Mouse (Mus musculus) ES-Bruce4 (cell line): Measurements from ENCODE around the gene Inpp4a. TPM values are rescaled to one million over a fixed set of nuclear protein-coding genes. Genes with fewer than 3 reads are reported as not detected.

Source experiments
- H3K27ac ChIP-seq: 2 replicates; pipeline ENCODE4 v1.5.1; 2012; ENCODE audit warnings: low read length, inconsistent platforms; ENCODE audit not compliant: insufficient read depth
- H3K27me3 ChIP-seq: 2 replicates; pipeline ENCODE4 v1.6.1; 2012; ENCODE audit warnings: mild to moderate bottlenecking, low read length, inconsistent platforms; ENCODE audit not compliant: control insufficient read depth, poor library complexity, insufficient read depth, severe bottlenecking
- H3K36me3 ChIP-seq: 2 replicates; pipeline ENCODE4 v1.6.1; 2012; ENCODE audit warnings: inconsistent platforms, mild to moderate bottlenecking, low read length, moderate library complexity; ENCODE audit not compliant: control insufficient read depth, poor library complexity, insufficient read depth, severe bottlenecking
- H3K4me1 ChIP-seq: one replicate; pipeline ENCODE4 v1.8.1; 2011; ENCODE audit warnings: low read length; ENCODE audit not compliant: control insufficient read depth, insufficient read depth
- H3K4me3 ChIP-seq: 2 replicates; pipeline ENCODE4 v1.5.1; 2011; ENCODE audit warnings: low read depth, mild to moderate bottlenecking, low read length
- H3K9ac ChIP-seq: 2 replicates; pipeline ENCODE4 v1.6.1; 2012; ENCODE audit warnings: low read depth, mild to moderate bottlenecking, inconsistent platforms; ENCODE audit not compliant: poor library complexity, severe bottlenecking
- H3K9me3 ChIP-seq: replicated peaks from 2 replicates; pipeline ENCODE4 v1.6.1; 2012; ENCODE audit warnings: mild to moderate bottlenecking, low read length, inconsistent platforms; ENCODE audit not compliant: control insufficient read depth, poor library complexity, insufficient read depth, severe bottlenecking
- CTCF ChIP-seq: IDR thresholded peaks from one replicate; pipeline ENCODE4 v1.8.1; 2011; ENCODE audit warnings: low read depth, low read length
- EP300 ChIP-seq: IDR thresholded peaks from 2 replicates; pipeline ENCODE4 v1.6.1; 2011; ENCODE audit warnings: low read depth, low read length; ENCODE audit not compliant: insufficient read depth
- POLR2A ChIP-seq: IDR thresholded peaks from one replicate; pipeline ENCODE4 v1.8.1; 2011; ENCODE audit warnings: low read length; ENCODE audit not compliant: insufficient read depth
- polyA plus RNA-seq: library from polyadenylated mRNA; stranded (reverse); fragments of >200 nt; gene quantifications from 2 replicates; pipeline ENCODE4 v1.2.4, GENCODE M21; 2011; ENCODE audit warnings: low read depth; ENCODE audit not compliant: missing spikeins, insufficient read depth, insufficient read length

Inpp4a gene
- polyA plus RNA-seq, 1 experiment, result 9.3 TPM

DNA sequence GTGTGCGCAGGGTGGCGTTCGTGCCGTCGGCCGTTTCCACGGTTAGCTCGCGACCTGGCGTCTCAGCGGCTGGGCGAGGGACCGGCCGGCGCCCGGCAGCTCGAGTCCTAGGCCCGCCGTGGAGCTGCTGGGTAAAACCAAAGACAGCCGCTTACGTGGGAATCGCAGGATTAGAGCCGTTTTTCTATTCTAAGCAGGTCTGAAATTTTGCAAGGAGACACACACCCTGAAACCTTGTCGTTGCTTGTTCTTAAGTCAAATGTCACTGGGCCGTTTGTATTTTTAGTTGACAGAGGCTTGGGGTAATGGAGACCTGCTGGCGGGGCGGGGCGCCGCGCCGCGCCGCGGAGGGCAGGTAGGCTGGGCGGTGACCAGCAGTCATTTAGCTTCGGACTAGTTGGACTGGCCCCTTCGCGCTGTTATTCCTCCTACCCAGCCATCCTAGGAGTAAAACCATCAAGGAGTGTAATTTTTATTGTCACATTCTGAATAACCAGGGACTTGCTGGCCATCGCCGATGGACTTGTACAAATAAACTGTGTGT, 130.7 kb downstream of the Inpp4a start:
- H3K27ac ChIP-seq, result no peak overlapping the region
- peaks cover 9% of the 10 kb centered on the region for H3K36me3 ChIP-seq

DNA sequence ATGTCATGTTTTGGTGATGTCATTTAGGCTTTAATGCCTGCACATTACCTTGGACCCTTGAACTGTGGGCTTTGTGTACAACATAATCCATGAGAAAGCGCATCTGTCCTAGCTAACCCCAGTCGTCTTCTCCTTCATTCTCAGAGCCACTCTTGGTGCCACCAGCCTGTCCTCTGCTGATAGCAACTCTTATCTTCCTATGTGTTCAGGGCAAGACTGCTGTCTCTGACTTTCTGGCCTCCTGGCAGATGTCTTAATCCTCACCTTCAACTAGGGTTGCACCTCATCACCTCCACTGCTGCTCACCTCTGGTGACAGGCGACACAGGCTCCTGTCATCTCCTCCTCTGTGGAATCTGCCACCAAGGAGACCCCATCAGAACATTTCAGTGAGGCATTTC, 136.8 kb downstream of the Inpp4a start:
- Histone ChIP-seq H3K9ac (no peak overlapping the region), H3K9me3 (no peaks in the 10 kb centered on the region), H3K27ac (no peak overlapping the region), H3K4me1 (no peaks in the 10 kb centered on the region), H3K36me3 (peaks cover 30% of the 10 kb centered on the region), H3K4me3 (no peak overlapping the region), H3K27me3 (no peaks in the 10 kb centered on the region)
- TF ChIP-seq POLR2A (no peak), CTCF (no peak), EP300 (no peak)

More for the DNA sequence above, 130.7 kb downstream of the Inpp4a start:
- Histone ChIP-seq H3K4me3 (peak overlapping the region; percentile 80), H3K4me1 (no peaks in the 10 kb centered on the region), H3K9ac (peak overlapping the region; percentile 74), H3K27me3 (no peaks in the 10 kb centered on the region), H3K9me3 (no peaks in the 10 kb centered on the region)
- TF ChIP-seq CTCF (no peak), EP300 (no peak), POLR2A (no peak)

DNA sequence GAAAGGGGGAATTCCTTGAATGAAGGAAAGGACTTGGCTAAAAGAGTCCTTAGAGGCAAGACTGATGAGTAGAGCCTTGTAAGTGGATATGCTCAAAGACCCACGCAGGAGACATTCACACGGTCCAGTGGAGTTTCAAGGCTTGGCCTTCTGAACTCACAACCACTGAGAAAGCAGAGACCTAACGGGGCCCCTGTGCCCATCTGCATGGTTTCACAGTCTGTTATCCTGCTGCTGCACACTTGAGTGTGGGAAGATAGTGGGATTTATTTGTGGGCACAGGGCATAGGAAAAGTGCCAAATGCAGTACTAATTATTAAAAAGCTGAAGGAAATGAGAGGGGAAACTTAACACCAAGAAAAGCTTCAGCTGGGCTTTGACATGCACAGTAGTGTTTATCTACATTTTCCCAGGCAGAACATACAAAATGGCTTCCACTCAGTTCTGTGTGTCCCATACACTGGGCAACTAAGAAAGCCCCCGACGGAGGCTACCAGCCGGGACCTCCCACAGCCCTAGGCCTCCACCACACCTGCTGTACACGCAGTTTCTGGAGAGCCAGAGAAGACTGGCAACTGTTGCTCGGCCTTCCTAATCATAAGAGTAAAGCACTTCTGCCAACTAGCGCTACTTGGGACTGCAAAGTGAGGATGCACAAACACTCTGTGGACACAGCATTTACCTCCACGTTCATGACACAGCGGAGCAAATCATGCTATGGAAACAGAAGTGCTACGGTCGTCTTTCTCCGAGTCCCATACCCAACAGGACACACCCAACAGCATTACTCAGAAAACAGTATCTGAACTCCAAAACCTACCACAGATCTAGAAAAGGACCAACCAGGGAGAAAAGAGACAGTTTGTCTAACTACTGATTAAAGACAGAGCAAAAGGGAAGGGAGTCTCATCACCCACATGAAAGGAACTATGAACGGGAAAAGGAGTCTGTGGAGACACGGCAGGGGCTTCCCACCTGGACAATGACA, 143.5 kb downstream of the Inpp4a start:
- no peak overlapping the region for H3K27ac ChIP-seq
- H3K27me3 ChIP-seq, result no peaks in the 10 kb centered on the region
- H3K4me1 ChIP-seq, result no peaks in the 10 kb centered on the region
- H3K9me3 ChIP-seq, result no peaks in the 10 kb centered on the region
- no peak overlapping the region for H3K4me3 ChIP-seq
- no peak overlapping the region for H3K9ac ChIP-seq
- peaks cover 9% of the 10 kb centered on the region; the same call in 1 of the 2 replicates for H3K36me3 ChIP-seq
- TF ChIP-seq CTCF, result no peak
- no peak for TF ChIP-seq EP300
- TF ChIP-seq POLR2A, result no peak

DNA sequence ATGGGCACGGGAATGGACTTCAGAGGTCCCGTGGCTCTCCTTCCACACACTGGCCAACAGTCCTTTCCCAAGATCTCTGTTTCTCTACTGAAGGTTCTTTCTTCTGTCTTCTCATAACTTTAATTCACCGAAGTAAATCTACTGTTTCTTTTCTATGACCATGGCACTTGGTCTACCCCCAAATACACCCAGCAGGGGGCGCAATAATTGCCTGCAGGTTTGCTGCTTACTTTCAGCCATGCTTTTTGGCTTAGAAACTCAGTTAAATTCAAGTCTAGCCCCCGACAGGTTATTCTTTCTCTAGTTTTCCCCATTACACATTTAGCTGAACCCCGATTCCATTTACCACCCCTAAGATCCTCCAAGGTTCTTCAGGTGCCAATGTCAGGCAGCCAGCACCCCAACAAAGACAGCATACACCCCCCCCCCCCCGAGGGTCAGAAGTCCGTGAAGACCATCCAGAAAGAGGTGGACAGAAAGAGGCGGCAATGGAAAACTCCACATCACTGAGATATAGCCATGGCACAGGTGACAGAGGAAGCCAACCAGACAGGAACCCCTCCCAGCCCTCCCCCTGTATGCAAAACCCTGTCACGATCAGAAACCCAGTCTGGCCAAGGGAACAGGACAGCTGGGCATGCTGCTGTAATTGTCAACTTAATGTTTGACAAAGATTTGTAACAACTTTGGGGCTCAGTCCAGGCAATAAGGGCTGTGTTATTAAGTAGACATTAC, 148.9 kb downstream of the Inpp4a start:
- Histone ChIP-seq H3K9ac (no peak overlapping the region), H3K4me3 (no peak overlapping the region), H3K9me3 (no peaks in the 10 kb centered on the region), H3K27ac (no peak overlapping the region), H3K36me3 (no peaks in the 10 kb centered on the region), H3K4me1 (no peaks in the 10 kb centered on the region), H3K27me3 (no peaks in the 10 kb centered on the region)
- TF ChIP-seq POLR2A, result no peak
- peak; percentile 38 for TF ChIP-seq CTCF
- TF ChIP-seq EP300, result no peak

DNA sequence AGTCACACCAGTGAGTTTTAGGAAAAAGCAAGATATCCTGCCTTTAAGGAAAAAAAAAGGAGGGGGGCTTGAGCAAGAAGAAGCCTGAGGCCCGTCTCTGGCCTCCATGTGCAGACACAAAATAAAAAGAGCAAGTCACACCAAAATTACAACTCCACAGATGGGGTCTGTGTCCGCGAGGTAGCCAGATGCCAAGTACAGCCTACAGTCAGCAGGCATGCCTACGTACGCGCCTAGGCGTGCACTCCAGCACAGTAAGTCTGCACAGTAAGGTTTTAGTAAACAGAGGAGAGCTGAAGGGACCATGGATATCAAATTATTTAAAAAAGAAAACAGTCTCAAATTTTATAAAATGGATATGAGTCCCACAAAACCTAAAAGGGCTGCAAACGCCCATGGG, 151.6 kb downstream of the Inpp4a start:
- TF ChIP-seq POLR2A (no peak), CTCF (no peak), EP300 (no peak)
- no peaks in the 10 kb centered on the region for H3K9me3 ChIP-seq
- no peaks in the 10 kb centered on the region for H3K4me1 ChIP-seq
- H3K27ac ChIP-seq, result no peak overlapping the region
- no peaks in the 10 kb centered on the region for H3K27me3 ChIP-seq
- no peaks in the 10 kb centered on the region for H3K36me3 ChIP-seq
- no peak overlapping the region for H3K9ac ChIP-seq
- no peak overlapping the region for H3K4me3 ChIP-seq
